Mouse (Mus musculus): ENCODE measurements around the gene Fhl4. TPM values are rescaled to one million over a fixed set of nuclear protein-coding genes. Genes with fewer than 3 reads are reported as not detected.

Fhl4 gene
- 0.41 and 0.67 TPM in 2 replicates for polyA plus RNA-seq (2015; fragmentation: Nextera tagmentation; extraction: Ambion mirVana)

DNA sequence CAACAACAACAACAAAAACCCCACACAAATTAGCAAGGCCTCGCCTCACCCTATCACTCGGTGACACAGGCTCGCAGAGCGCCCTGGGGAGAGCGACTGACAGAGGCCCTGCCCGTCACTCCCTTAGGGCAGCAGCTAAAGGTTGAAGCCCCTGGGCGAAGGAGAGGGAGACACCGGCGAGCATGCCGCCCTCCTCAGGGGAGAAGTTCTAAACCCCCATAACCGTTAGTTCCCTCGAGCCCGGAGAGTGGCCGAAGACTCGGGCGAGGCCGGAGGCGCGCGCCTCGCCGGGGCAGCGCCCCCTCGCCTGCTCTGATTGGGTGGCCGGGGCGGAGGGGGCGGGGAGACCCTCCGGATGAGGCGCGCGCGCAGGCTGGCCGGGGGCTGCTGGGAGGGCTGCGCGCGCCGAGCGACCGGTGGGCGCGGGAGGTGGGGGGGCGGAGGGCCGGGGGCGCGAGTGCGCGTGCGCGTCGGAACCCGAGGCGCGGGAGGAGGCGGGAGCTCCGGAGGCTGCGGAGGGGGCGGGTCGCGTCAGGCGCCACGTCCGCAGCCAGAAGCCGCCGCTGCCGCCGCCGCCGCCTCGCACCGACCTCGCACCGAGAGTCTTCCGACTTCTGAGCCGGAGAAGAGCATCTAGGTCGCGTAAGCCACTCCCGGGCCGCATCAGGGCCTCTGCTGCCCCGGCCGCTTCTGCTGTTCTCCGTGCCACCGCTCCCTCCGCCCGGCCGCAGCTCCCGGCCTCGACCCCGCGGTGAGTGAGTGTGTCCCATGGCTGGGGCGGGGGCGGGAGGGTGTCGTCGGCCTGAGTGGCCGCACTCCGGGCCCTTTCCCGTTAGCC, at the start of gene Fhl4, which contains the start of gene Tmem263:
Fhl4 (minus strand) TSS at position 249 of the 838 bp plus-strand sequence.
Tmem263 (plus strand) TSS at position 381 of the 838 bp plus-strand sequence.
- H3K36me3 ChIP-seq = no peaks in the 10 kb centered on the region

DNA sequence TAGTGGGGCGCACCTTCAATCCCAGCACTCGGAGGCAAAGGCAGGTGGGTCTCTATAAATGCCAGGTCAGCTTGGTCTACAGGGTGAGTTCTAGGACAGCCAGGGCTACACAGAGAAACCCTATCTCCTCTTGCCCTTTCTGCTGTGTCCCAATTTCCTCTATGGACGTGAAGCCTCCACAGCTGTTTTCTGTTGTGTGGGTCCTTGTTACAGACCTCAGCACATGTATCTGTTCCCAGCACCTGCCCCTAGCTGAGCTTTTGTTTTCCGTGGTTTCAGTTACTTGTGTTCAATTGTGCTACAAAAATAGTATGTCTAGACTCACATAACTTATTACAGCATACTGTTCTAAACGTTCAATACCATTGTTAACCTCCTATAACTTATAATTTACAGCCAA, 46.9 kb upstream of the Fhl4 start:
- 90% methylated on average over 5 of the region's 5 CpGs for WGBS
- no peaks in the 10 kb centered on the region for H3K4me1 ChIP-seq (replicated peaks)
- H3K9me3 ChIP-seq = no peaks in the 10 kb centered on the region
- ATAC-seq = no peak
- H3K27me3 ChIP-seq (replicated peaks) = no peaks in the 10 kb centered on the region
- no peak overlapping the region for H3K4me2 ChIP-seq (replicated peaks)
- no peak overlapping the region for H3K4me3 ChIP-seq (replicated peaks)
- H3K36me3 ChIP-seq = no peaks in the 10 kb centered on the region
- H3K27ac ChIP-seq = no peak overlapping the region
- no peak overlapping the region for H3K9ac ChIP-seq

More for the DNA sequence above, at the start of gene Fhl4, which contains the start of gene Tmem263:
- H3K9me3 ChIP-seq = no peaks in the 10 kb centered on the region
- H3K27ac ChIP-seq = peak within 1 kb of the TSS; percentile 79
- H3K27me3 ChIP-seq (replicated peaks) = no peaks in the 10 kb centered on the region
- no peaks in the 10 kb centered on the region for H3K4me1 ChIP-seq (replicated peaks)
- H3K4me2 ChIP-seq (replicated peaks) = peak within 1 kb of the TSS; percentile 87
- under 1% methylated on average over 92 of the region's 96 CpGs for WGBS
- peak within 1 kb of the TSS; percentile 91 for H3K9ac ChIP-seq
- peak; percentile 97 for ATAC-seq
- peak within 1 kb of the TSS; percentile 94 for H3K4me3 ChIP-seq (replicated peaks)

DNA sequence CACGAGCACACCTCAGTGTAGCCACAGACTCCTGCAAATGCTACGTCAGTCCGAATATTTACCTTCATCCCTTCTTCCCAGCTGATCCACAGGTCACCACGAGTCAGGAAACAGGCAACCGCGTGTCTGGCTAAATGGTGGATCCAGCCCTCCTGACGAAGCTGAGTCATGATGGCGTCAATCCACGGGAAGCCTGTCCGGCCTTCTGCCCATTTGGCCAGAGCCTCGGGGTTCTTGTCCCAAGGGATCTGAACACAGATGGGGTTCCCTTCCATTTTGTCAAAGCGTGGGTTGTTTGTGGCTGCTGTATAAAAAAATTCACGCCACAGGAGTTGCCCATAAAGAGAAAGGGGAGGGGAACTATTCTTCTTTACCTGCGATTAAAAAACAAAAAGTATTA, 44.0 kb upstream of the Fhl4 start:
- Histone ChIP-seq H3K36me3 (no peaks in the 10 kb centered on the region), H3K9ac (no peak overlapping the region), H3K4me1 (replicated peaks) (no peaks in the 10 kb centered on the region), H3K4me2 (replicated peaks) (no peak overlapping the region), H3K9me3 (no peaks in the 10 kb centered on the region), H3K4me3 (replicated peaks) (no peak overlapping the region), H3K27ac (no peak overlapping the region), H3K27me3 (replicated peaks) (no peaks in the 10 kb centered on the region)
- 85% methylated on average over 14 of the region's 14 CpGs for WGBS
- no peak for ATAC-seq

DNA sequence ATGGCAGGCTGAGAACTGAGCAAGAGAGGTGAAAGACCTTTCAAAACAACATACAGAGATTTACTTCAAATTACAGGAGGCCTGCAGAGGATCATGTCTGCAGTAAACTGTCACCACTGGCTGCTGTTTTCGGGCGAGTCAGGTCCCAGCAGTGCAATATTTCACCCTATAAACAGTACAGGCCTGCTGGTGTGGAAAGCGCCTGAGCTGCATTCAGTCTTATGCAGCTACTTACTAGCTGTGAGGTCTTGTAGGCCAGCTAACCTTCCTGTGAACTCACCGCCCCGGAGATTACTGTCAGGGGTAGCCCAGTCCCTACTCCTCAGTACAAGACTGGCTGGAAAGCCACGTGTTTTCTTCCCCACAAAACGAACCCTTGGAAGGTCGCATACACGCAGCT, 39.2 kb upstream of the Fhl4 start:
- H3K27me3 ChIP-seq (replicated peaks) = no peaks in the 10 kb centered on the region
- no peak overlapping the region for H3K27ac ChIP-seq
- H3K9ac ChIP-seq = no peak overlapping the region
- no peaks in the 10 kb centered on the region for H3K36me3 ChIP-seq
- H3K4me3 ChIP-seq (replicated peaks) = no peak overlapping the region
- H3K4me1 ChIP-seq (replicated peaks) = no peaks in the 10 kb centered on the region
- ATAC-seq = 0 out of 2 replicates have a peak, but pooled peaks have one; percentile 43
- 37% methylated on average over 9 of the region's 9 CpGs for WGBS
- H3K9me3 ChIP-seq = no peaks in the 10 kb centered on the region
- no peak overlapping the region for H3K4me2 ChIP-seq (replicated peaks)

DNA sequence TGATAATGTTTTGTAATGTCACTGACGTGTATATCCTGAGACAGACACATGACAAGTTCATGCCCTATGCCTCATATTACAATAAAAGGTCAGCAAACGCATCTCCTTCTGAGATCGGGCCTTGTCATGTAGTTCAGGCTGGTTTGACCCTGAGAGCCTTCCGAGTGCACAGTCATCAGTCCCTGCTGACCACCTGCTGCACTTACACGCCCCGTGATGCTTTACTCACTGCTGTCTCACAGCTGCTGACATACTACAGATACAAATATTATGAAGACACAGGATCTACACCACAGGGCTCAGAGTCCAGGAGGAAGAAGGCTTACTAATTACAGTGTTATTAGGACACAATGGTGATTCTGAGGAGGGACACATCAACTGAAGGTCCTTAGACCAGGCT, 34.3 kb upstream of the Fhl4 start:
- H3K4me1 ChIP-seq (replicated peaks) = no peaks in the 10 kb centered on the region
- H3K4me2 ChIP-seq (replicated peaks) = no peak overlapping the region
- no peak overlapping the region for H3K4me3 ChIP-seq (replicated peaks)
- WGBS = 73% methylated on average over 6 of the region's 6 CpGs
- no peaks in the 10 kb centered on the region for H3K27me3 ChIP-seq (replicated peaks)
- H3K9me3 ChIP-seq = no peaks in the 10 kb centered on the region
- no peak overlapping the region for H3K9ac ChIP-seq
- peaks cover 4% of the 10 kb centered on the region; the same call in 1 of the 2 replicates for H3K36me3 ChIP-seq
- no peak overlapping the region for H3K27ac ChIP-seq
- ATAC-seq = no peak

DNA sequence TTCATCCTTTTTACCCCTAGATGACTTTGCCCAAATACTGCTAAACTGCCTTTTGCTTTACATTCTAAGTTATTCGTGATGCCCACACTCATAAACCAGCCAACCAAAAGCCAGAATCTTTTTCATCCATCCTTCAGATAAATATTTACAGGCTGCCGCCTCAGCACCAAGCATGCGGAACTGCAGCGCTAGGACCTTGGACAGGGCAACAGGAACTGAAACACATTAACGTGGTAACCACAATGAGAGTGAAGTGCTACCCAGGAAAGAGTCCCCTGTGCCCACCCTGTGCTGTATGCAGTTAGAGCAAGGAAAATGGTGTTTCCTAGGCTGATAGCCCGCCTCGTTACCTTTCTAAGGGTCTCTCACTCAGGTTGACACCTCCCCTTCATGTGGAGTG, 26.2 kb upstream of the Fhl4 start:
- Histone ChIP-seq H3K4me1 (replicated peaks) (peaks cover 7% of the 10 kb centered on the region; the same call in 1 of the 2 replicates), H3K4me2 (replicated peaks) (peak overlapping the region; percentile 79), H3K9ac (no peak overlapping the region), H3K9me3 (no peaks in the 10 kb centered on the region), H3K27ac (no peak overlapping the region), H3K27me3 (replicated peaks) (no peaks in the 10 kb centered on the region), H3K36me3 (peaks cover under 1% of the 10 kb centered on the region; the same call in 1 of the 2 replicates), H3K4me3 (replicated peaks) (peak overlapping the region; percentile 68)
- ATAC-seq = peak; percentile 38
- WGBS = 14% methylated on average over 7 of the region's 7 CpGs

DNA sequence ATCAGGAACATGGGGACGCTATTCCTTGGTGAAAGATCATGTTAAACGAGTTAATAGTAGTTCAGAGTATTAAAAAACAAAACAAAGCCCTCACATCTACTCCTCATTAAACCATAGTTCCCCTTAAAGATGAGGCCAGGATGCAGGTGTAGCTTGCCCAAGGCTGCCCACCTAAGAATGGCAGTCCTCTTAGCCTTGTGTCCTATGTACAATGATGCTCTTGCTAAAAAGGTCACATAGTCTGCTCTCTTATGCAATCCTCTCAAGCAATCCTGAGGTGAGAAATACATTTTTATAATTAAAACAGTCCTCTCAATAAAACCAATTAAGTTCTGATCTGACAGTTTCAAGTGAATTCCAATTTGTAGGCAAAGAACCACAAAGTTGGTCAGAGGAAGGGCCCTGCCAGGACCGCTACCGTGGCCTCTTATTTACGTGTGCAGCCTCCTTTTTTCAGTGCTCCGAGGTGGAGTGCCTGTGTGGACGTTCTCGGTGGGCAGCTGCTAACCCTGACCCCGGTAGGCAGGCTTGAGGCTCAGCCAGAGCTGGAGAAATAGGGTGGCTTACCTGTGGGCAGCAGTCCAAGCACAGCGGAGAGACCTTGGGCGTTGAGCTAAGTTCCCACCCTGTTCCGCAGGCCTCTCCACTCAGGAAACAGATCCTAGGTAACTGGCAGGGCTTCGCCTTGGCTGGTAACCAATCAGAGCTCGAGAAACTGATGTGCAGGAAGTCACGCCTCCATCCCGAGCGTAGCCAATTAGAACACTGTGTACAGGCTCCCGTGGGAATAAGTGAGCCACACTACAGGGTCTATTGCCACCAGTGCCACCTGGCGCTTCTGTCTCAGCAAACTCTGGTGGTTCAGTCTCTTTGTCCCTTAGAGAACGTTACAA, 25.3 kb upstream of the Fhl4 start, which contains the start of gene Mterf2:
Mterf2 (minus strand) TSS at position 633 of the 893 bp plus-strand sequence.
- ATAC-seq = peak; percentile 99
- Histone ChIP-seq H3K4me3 (replicated peaks) (peak within 1 kb of the TSS; percentile 68), H3K9ac (peak within 1 kb of the TSS; percentile 75), H3K27me3 (replicated peaks) (no peaks in the 10 kb centered on the region), H3K4me1 (replicated peaks) (peaks cover 7% of the 10 kb centered on the region; the same call in 1 of the 2 replicates), H3K4me2 (replicated peaks) (peak within 1 kb of the TSS; percentile 79), H3K36me3 (no peaks in the 10 kb centered on the region; the same call in 1 of the 2 replicates), H3K27ac (0 out of 2 replicates have a peak within 1 kb of the TSS, but pooled peaks have one; percentile 56), H3K9me3 (no peaks in the 10 kb centered on the region)
- 7% methylated on average over 20 of the region's 20 CpGs for WGBS

DNA sequence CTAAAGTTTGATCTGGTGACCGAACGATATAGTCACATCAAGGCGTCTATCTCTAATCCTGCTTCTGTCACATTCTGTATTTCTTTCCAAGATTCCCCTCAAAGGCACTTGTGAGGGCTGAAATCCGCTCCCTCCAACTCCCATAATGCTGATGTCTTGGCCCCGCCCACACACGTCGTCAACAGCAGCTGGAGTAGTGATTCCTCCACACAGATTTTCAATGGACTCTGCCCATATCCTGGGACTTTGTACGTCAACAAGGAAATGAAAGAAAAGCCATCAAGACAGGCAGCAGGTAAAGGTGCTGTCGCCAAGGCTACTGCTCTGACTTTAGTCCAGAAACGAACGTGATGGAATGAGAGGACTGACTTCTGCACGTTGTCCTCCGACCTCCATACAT, 22.9 kb upstream of the Fhl4 start:
- peak; percentile 55 for ATAC-seq
- WGBS = 70% methylated on average over 13 of the region's 13 CpGs
- Histone ChIP-seq H3K27me3 (replicated peaks) (no peaks in the 10 kb centered on the region), H3K9ac (no peak overlapping the region), H3K4me3 (replicated peaks) (no peak overlapping the region), H3K4me1 (replicated peaks) (peaks cover 7% of the 10 kb centered on the region; the same call in 1 of the 2 replicates), H3K27ac (peak overlapping the region; percentile 60), H3K9me3 (no peaks in the 10 kb centered on the region), H3K4me2 (replicated peaks) (peak overlapping the region; percentile 30), H3K36me3 (0 out of 2 replicates have a peak, but pooled peaks cover 7% of the 10 kb centered on the region)

DNA sequence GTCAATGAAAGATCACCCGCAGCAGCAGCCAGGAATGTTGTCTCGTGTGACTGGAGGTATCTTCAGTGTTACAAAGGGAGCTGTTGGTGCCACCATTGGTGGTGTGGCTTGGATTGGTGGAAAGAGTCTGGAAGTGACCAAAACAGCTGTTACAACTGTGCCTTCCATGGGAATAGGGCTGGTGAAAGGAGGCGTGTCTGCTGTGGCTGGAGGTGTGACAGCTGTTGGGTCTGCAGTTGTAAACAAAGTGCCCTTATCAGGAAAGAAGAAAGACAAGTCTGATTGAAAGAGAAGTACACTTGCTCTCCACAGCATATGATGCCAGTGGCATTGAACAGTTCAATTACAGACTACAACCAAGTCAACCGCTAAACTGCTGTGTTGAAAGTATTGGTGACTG, 12.1 kb upstream of the Fhl4 start:
- WGBS = 84% methylated on average over 4 of the region's 4 CpGs
- H3K9ac ChIP-seq = no peak overlapping the region
- H3K4me1 ChIP-seq (replicated peaks) = no peaks in the 10 kb centered on the region
- H3K27me3 ChIP-seq (replicated peaks) = no peaks in the 10 kb centered on the region
- H3K36me3 ChIP-seq = no peaks in the 10 kb centered on the region
- no peak overlapping the region for H3K4me2 ChIP-seq (replicated peaks)
- H3K4me3 ChIP-seq (replicated peaks) = no peak overlapping the region
- no peak for ATAC-seq
- H3K9me3 ChIP-seq = no peaks in the 10 kb centered on the region
- no peak overlapping the region for H3K27ac ChIP-seq

DNA sequence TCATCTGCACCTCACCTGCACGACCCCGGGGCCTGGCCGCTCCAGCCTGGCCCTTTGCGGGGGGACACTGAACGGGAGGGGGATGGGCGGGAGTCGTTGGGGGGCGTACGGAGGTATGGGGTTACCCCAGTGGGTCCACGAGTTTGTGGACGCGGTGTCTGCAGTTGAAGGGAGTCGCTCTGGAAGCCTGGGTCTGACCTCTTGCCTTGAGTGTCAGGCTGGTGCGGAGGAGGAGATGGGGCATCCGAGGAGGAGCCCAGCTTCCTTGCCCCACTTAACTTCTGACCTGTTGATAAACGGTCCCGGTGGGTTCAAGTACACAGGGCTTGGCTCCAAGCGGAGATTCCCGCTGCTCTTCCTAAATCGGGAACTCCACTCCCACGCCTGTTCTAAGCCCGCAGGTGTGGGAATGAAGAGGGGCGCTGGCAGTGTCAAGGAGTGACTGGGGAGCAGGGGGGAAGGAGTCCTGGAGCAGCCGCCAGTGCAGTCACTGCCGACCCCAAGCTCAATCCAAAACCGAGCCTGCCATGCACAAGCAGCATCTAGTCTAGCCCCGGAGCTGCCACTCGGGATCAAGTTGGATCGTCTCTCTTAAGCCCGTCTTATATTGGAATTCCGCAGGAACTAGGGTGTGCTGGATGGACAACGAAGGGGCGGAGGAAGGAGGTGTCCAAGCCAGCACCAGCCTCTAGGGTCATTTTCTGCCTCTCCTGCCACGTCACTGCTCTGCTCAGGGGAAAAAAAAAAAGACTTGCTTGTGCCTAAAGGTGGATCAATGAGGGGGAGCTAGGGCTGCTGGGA, 990 bp upstream of the Fhl4 start:
- Histone ChIP-seq H3K4me3 (replicated peaks) (peak overlapping the region; percentile 94), H3K27ac (peak overlapping the region; percentile 79), H3K36me3 (no peaks in the 10 kb centered on the region), H3K9me3 (no peaks in the 10 kb centered on the region), H3K4me2 (replicated peaks) (peak overlapping the region; percentile 87), H3K4me1 (replicated peaks) (no peaks in the 10 kb centered on the region), H3K27me3 (replicated peaks) (no peaks in the 10 kb centered on the region), H3K9ac (peak overlapping the region; percentile 91)
- peak; percentile 57 for ATAC-seq
- under 1% methylated on average over 34 of the region's 34 CpGs for WGBS

DNA sequence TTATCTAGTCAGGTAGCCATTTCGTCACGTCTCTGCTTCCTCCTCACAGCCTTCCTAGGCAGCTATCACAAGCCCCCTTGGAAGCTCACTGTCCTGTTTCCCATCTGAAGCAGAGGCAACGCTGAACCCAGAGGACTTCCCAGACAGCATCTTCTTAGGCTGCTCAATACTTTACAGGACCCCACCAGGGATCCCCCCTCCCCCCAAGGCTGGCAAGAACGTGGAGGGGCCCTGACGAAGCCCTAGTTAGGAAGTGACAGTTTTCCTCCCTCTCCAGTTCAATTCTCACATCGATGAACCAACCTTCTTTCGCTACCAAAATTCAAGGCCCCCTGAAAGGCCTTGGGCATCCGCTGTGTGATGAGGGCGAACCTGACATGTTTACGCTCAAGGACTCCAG, 454 bp downstream of the Fhl4 start:
- H3K27ac ChIP-seq = peak overlapping the region; percentile 71
- no peaks in the 10 kb centered on the region for H3K27me3 ChIP-seq (replicated peaks)
- peak overlapping the region; percentile 94 for H3K4me3 ChIP-seq (replicated peaks)
- H3K36me3 ChIP-seq = no peaks in the 10 kb centered on the region
- no peaks in the 10 kb centered on the region for H3K9me3 ChIP-seq
- no peaks in the 10 kb centered on the region for H3K4me1 ChIP-seq (replicated peaks)
- peak overlapping the region; percentile 91 for H3K9ac ChIP-seq
- 3% methylated on average over 10 of the region's 10 CpGs for WGBS
- H3K4me2 ChIP-seq (replicated peaks) = peak overlapping the region; percentile 87
- ATAC-seq = peak; percentile 9
